Mouse (Mus musculus) right cerebral cortex, adult 18-20 months (tissue): ENCODE results near the gene Efcab8.
"Not testable (repeated sequence)": the region's sequence is repeated elsewhere in the genome, so short reads cannot be mapped to it uniquely, and the experiment has no call there.

Experiments used
- DNase-seq: peaks from one replicate; pipeline ENCODE4 v3.0.0; 2022; ENCODE audit warnings: mixed read lengths

Gene Efcab8

DNA sequence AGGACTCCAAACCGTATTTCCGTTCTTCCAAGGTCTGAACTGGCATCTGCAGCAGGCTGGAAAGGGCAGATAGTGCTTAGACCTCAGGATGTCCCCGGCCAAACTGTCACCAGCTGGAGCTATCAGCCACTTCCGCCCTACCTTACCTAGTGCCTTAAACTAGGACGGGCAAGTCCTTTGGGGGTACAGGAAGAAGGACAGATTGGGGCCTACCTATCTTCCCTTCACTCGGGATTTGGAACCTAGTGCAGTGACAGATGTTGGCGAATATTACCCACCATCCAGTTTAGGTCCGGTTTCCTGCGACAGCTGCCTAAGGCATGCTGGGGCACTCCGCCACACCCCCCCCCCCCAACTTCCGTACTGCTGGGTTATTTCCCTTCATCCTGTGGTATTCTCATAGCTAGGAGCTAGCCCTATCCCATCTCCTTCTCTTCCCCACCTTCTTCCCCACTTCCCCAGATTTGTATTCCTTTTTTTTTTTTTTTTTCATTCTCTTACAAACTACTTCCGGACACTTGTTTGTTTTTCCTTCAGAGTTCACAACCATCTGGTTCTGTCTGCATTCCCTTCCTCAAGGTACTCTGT is at the start of gene Efcab8:
TSS of gene Efcab8 (plus strand) at position 538 of the 588 bp plus-strand sequence.
- DNase-seq, result no peak

- DNase-seq, result no peak
Measured at GRCm38 (mm10) chr2:153734033-153734432, 45.7 kb upstream of the Efcab8 start.

DNA sequence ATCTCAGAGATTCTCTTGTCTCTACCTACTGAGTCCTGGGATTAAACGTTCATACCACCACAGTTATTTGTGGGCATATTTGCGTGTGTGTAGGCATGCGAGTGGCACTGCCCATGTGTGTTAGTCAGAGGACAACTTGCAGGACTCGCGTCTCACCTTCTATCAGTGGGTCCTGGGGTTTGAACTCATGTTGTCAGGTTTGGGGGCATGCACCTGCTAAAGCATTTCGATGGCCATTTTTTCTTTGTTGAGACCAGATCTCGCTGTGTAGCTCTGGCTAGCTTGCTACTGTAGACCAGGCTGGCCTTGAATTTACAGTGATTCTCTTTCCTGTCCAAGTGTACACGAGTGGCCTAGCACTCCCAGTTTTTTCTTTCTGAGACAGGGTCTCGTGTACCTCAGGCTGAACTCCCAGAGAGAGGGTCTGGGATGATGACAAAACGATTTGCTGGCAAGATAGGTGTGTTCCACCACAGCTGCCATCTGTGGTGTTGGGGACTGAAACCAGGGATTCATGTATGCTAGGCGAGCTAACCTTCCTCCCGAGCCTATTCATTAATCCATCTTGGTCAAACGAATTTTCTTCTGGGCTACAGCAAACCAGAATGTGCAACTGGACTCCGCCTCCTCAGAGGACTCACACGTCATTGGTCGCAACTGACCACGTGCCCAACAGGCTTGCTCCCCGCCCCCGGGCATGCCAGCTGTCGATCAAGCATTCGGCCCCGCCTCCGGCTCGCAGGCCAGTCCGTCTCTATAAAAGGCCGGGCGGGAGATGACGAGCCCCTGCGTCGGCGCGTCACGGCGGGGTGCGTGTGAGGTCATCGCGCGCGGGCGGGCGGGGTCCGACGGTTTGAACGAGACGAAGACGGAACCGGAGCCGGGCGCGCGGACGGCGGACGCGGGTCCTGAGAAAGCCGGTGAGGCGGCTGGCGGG is 39.0 kb upstream of the Efcab8 start, which contains the start of gene Mapre1:
TSS of gene Mapre1 (plus strand) at position 775 of the 937 bp plus-strand sequence.
- peak; percentile 100 for DNase-seq

GRCm38 (mm10) chr2:153741437-153742065 is 38.2 kb upstream of the Efcab8 start:
- no peak for DNase-seq

DNA sequence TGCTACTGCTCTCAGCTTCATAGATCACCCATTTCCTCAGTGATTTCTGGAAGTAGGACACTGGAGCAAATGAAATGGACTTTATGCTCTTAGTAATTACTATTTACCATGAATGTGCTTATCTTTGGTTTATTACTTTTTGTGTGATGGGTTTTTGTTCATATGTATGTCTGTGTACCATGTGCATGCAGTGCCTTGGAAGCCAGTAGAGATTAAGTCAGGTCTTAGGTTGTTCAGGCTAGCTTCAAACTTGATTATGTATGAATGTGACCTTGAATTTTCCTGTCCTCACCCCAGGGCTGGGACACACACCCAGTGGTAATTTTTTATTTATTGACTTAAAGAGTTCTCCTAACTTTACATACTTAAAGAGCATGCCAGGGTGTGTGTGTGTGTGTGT is 31.7 kb upstream of the Efcab8 start:
- DNase-seq, result no peak

DNA sequence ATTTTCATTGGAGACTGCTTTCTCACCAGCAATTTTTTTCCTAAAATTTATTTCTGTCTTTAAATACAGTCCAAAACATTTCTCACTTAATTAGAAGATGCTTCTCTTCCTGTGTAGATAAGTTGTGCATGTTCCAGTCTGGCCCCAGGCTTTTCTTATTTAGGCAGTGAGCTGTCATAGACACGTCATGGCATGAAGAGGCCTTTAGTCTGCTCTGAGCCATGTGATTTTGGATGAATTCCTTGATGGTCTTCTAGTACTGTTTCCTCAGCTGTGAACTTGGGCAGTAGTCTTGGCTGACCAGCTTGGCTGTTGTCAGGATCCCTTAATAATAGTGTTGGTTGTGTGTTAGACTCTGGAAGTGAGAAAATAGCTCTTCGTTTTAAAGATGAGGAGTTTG is 29.4 kb upstream of the Efcab8 start:
- no peak for DNase-seq

DNA sequence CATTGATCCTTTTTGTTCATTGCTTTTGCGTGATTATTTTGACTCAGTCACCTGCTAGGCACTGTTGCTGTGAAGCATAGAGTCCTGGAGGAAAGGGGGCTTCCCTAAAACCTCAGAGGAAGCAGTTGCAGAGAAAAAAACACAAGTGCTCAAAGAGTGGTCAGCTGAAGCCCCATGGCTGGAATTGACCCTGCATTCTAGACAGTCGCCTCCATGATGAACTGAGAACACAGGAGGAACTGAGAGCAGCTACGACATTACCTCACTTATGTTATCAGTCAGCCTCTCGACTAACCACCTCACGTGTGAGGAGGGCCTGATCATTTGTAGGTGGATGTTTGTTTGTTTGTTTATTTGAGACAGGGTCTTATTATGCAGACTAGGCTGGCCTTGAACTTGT is 17.6 kb upstream of the Efcab8 start:
- DNase-seq, result no peak

DNA sequence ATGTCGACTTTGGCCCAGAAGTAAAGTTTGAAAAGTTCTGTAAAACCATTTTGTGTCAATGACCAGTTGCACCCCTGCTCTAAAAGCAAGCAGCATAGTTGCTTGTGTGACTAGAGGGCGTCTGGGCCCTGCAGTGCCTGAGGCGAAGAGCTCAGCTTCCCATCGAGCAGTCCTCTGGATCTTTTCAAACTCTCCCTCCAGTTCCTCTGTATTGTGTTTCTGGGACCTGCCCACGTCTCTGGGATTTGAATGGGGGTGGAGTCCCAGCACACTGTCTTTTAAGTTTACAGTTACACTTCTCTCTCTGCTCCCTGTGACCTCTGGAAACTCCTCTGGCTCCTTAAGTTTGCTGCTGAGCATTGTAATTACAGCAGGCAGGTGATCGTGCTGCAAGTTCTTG is 12.2 kb upstream of the Efcab8 start:
- no peak for DNase-seq

- DNase-seq, result no peak
Measured at GRCm38 (mm10) chr2:153768881-153769280, 10.8 kb upstream of the Efcab8 start.

- DNase-seq, result no peak
Measured at GRCm38 (mm10) chr2:153772950-153773349, 6.8 kb upstream of the Efcab8 start.

GRCm38 (mm10) chr2:153775472-153775871 is 4.3 kb upstream of the Efcab8 start:
- no peak for DNase-seq

GRCm38 (mm10) chr2:153778638-153779362 is 931 bp upstream of the Efcab8 start:
- DNase-seq, result peak; percentile 57

DNA sequence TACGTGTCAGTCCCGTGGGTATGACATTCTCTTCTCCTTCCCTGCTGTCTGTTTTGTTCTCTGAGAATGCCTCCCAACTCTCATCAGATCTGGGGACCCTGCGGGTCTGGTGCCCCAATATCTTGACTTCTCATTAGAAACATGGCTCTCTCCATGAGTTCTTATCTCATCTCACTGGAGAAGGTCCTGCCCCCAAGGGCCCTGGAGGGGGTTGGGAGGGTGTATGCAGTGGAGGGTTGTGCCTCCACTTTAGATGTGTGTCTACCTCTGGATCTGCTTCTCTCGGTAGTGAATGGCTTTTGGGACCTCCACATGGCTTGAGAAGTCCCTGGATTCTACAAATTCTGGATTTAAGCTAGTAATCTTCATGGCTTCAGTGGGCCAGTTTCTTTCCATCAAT is 1.4 kb downstream of the Efcab8 start:
- DNase-seq, result no peak

DNA sequence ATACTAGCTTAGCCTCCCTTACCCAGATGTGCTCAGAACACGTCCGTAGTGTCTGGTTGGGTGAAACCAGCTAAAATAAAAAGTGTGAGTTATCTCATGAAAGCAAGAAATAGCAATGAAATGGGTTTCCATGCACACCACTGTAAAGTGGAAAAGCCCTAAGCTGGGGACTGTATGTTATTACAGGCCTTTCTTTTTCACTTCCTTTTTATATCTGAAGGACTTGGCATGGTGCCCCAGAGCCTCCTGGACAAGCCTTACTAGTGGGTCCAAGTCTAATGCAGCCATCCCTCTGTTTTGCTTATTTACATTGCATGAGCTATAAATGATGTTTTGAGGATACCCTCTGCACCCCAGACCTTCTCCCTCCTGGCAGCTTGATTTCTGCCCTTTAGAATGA is 4.9 kb downstream of the Efcab8 start:
- DNase-seq, result no peak

DNA sequence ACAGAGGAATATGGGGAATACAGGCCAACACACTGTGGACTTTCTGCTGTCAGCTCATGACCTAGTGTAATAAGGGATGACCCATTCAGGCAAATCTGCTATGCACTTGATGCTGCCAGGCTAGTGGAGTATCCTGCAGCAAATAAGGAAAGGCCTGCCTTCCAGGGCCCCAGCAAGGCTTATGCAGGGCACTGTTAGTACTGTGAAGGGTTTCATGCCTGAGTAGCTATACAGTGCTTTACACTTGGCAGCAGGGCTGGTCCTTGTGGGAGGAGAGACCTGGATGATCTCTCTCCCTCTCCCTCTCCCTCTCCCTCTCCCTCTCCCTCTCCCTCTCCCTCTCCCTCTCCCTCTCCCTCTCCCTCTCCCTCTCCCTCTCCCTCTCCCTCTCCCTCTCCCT is 13.6 kb downstream of the Efcab8 start:
- DNase-seq, result no peak

- DNase-seq, result no peak
Measured at GRCm38 (mm10) chr2:153795090-153795489, 15.4 kb downstream of the Efcab8 start.

- DNase-seq, result peak; percentile 58
Measured at GRCm38 (mm10) chr2:153807464-153807863, 27.7 kb downstream of the Efcab8 start.

GRCm38 (mm10) chr2:153808146-153808545 is 28.4 kb downstream of the Efcab8 start:
- no peak for DNase-seq

GRCm38 (mm10) chr2:153808841-153809240 is 29.1 kb downstream of the Efcab8 start:
- no peak for DNase-seq

DNA sequence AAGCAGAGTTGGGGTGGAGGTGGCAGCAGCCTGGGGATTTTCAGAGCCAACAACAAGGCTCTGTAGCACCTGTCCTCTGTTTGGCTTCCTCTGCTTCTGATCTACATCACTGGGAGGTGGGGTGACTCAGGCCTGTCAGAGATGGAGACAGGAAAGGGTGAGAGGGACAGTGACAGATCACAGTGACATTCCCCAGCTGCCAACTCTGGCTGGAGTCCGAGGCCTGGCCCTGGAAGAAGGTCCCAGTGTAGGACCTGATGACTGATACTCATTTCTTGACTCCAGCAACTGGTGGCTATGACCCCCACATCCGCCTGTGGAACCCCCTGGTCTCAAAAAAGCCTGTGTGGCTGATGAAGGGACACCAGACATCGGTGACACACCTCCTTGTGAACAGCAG is 30.2 kb downstream of the Efcab8 start:
- DNase-seq, result no peak

DNA sequence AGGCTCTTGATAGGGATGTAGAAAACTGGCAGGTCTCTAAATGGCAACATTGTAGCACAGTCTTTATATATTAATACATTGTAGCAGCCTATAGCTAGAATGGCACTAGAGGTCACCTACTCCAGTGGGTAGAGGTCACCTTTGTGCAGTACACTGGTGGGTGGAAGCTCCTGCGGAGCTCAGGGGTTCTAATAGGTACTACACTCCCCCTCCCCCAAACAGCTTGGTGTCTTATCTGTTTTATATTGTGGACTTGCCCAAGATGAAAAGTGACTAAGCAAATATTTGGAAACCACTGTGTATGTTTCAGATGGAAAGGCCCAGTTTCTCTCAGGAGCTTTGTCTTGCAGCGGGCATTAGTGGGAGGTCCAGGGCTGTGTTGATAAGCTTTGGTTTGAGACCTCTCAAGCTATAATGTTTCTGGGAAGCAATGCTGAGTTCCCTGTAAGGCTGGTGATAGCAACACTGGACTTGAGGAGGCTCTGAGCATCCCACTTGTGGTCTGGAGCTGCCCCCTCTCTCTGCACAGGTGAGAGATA is 42.3 kb downstream of the Efcab8 start:
- no peak for DNase-seq

GRCm38 (mm10) chr2:153824593-153824992 is 44.9 kb downstream of the Efcab8 start:
- DNase-seq, result no peak

GRCm38 (mm10) chr2:153825900-153826299 is 46.2 kb downstream of the Efcab8 start:
- not testable (repeated sequence) for DNase-seq
